27 mouse cellular contexts compared by ENCODE assay signal in the genomic region with DNA sequence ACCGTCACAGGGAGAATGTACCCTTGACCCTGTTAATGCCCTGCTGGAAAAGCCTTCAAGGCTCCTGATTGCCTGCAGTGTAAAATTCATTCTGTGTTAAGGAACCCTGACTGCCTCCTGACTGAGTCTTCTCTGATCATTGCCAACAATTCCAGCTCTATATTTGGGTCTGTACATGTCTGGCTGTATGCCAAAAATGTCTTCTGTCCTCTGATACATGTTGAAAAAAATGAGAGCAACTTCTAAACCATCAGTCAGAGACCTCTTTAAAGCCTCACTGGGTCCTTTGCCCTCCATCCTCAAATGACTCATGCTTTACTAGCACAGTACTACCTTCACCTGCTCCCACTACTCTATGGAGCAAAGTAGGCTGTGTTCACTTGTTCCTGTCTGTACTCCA.
DNase-seq lines count a peak whose midpoint lies in the region; ATAC-seq and TF ChIP-seq lines count a peak whose summit lies in the region.
"Had no signal": no experiment of that assay in that cellular context is flagged by ENCODE, and none has a peak within 500 bp of the region (broad histone marks: within the 10 kb centered on the region; RNA-seq: fewer than 3 reads in every experiment).

No protein-coding gene starts in this region.

- H3K4me1 ChIP-seq in heart, embryonic 13.5 days: peaks cover 10% of the 10 kb centered on the region
- no peaks in the 10 kb centered on the region for H3K4me1 ChIP-seq in hindbrain, postnatal 0 days (ENCODE audit: insufficient read depth, low read length)
- no peaks in the 10 kb centered on the region for H3K4me1 ChIP-seq in hindbrain, embryonic 10.5 days (replicated peaks)
- H3K4me1 ChIP-seq in midbrain, embryonic 16.5 days (ENCODE audit: control insufficient read depth, insufficient read depth, low read length): no peaks in the 10 kb centered on the region
- no peaks in the 10 kb centered on the region for H3K4me1 ChIP-seq in midbrain, embryonic 11.5 days (ENCODE audit: control insufficient read depth, insufficient read depth, low read length)
- H3K4me1 ChIP-seq: limb, embryonic 12.5 days; megakaryocyte, embryonic 14.5 days; neural tube, embryonic 15.5 days had no signal

- H3K27me3 ChIP-seq in heart, embryonic 13.5 days (replicated peaks): no peaks in the 10 kb centered on the region
- H3K27me3 ChIP-seq in hindbrain, postnatal 0 days (ENCODE audit: insufficient read depth, low read length): no peaks in the 10 kb centered on the region
- no peaks in the 10 kb centered on the region for H3K27me3 ChIP-seq in hindbrain, embryonic 10.5 days (ENCODE audit: insufficient read depth, poor library complexity, severe bottlenecking)
- no peaks in the 10 kb centered on the region for H3K27me3 ChIP-seq in midbrain, embryonic 16.5 days (ENCODE audit: control insufficient read depth, insufficient read depth, low read depth, low read length)
- no peaks in the 10 kb centered on the region for H3K27me3 ChIP-seq in midbrain, embryonic 11.5 days (ENCODE audit: control insufficient read depth, insufficient read depth, low read length)
- H3K27me3 ChIP-seq: heart, embryonic 12.5 days; limb, embryonic 12.5 days; megakaryocyte, embryonic 14.5 days; neural tube, embryonic 15.5 days had no signal

- no peak for DNase-seq in heart, postnatal 10 days
- DNase-seq in hindbrain, postnatal 0 days (ENCODE audit: low spot score): peak; percentile 50
- DNase-seq in hindbrain, embryonic 10.5 days (ENCODE audit: low spot score): no peak
- DNase-seq in midbrain, embryonic 11.5 days (ENCODE audit: low spot score, missing footprints): no peak
- DNase-seq in kidney, adult 9 months: no peak
- DNase-seq: adrenal gland, adult 8-10 months; B cell, adult 2 months; cerebellum, adult 18-20 months; cerebellum, postnatal 14 days; gastrocnemius, postnatal 25 days; heart, adult 11 months; kidney, adult 8-10 months; kidney, postnatal 10 days; lung, postnatal 4 days; retina, postnatal 1 day; right cerebral cortex, postnatal 14 days; thymus, postnatal 4 days had no signal

- ATAC-seq in heart, embryonic 13.5 days (ENCODE audit: extremely low read depth, insufficient number of reproducible peaks, low FRiP score, low TSS enrichment): no peak
- ATAC-seq in hindbrain, postnatal 0 days: 0 out of 2 replicates have a peak, but pooled peaks have one; percentile 35
- ATAC-seq in midbrain, embryonic 16.5 days: peak; percentile 51
- no peak for ATAC-seq in midbrain, embryonic 11.5 days (ENCODE audit: low FRiP score)
- ATAC-seq: activated CD4-positive, CD25-positive, alpha-beta regulatory T cell, adult 4 months; intestine, embryonic 16.5 days had no signal

- no peak overlapping the region for H3K4me2 ChIP-seq in heart, embryonic 13.5 days
- no peak overlapping the region for H3K4me2 ChIP-seq in hindbrain, postnatal 0 days (ENCODE audit: low read depth, low read length)
- no peak overlapping the region for H3K4me2 ChIP-seq in midbrain, embryonic 16.5 days (ENCODE audit: low read length)
- no peak overlapping the region for H3K4me2 ChIP-seq in midbrain, embryonic 11.5 days
- H3K4me2 ChIP-seq: heart, embryonic 12.5 days; limb, embryonic 12.5 days; liver, embryonic 11.5 days; neural tube, embryonic 15.5 days had no signal

- peak overlapping the region; percentile 28; the same call in 1 of the 2 replicates for H3K27ac ChIP-seq in heart, embryonic 13.5 days (replicated peaks)
- no peak overlapping the region for H3K27ac ChIP-seq in hindbrain, postnatal 0 days
- no peak overlapping the region for H3K27ac ChIP-seq in hindbrain, embryonic 10.5 days
- no peak overlapping the region for H3K27ac ChIP-seq in midbrain, embryonic 16.5 days (ENCODE audit: low read length)
- H3K27ac ChIP-seq in midbrain, embryonic 11.5 days (ENCODE audit: low read depth, low read length): no peak overlapping the region
- H3K27ac ChIP-seq: limb, embryonic 12.5 days; neural tube, embryonic 15.5 days had no signal

- H3K4me3 ChIP-seq in heart, embryonic 13.5 days: no peak overlapping the region
- no peak overlapping the region for H3K4me3 ChIP-seq in hindbrain, postnatal 0 days (ENCODE audit: low read length)
- H3K4me3 ChIP-seq in hindbrain, embryonic 10.5 days: no peak overlapping the region
- no peak overlapping the region for H3K4me3 ChIP-seq in midbrain, embryonic 16.5 days (ENCODE audit: low read depth, low read length)
- H3K4me3 ChIP-seq in midbrain, embryonic 11.5 days (ENCODE audit: low read depth, low read length): no peak overlapping the region
- H3K4me3 ChIP-seq: erythroblast, embryonic 14.5 days; heart, embryonic 12.5 days; limb, embryonic 12.5 days; megakaryocyte, embryonic 14.5 days; neural tube, embryonic 15.5 days had no signal

- no peaks in the 10 kb centered on the region for H3K9me3 ChIP-seq in heart, embryonic 13.5 days
- no peaks in the 10 kb centered on the region for H3K9me3 ChIP-seq in hindbrain, postnatal 0 days (ENCODE audit: low read length)
- H3K9me3 ChIP-seq in hindbrain, embryonic 10.5 days: no peaks in the 10 kb centered on the region
- H3K9me3 ChIP-seq in midbrain, embryonic 16.5 days (replicated peaks; ENCODE audit: control insufficient read depth, low read length, poor library complexity, severe bottlenecking): no peaks in the 10 kb centered on the region
- H3K9me3 ChIP-seq in midbrain, embryonic 11.5 days (ENCODE audit: control insufficient read depth, low read length): no peaks in the 10 kb centered on the region
- H3K9me3 ChIP-seq: heart, embryonic 12.5 days; limb, embryonic 12.5 days; megakaryocyte, embryonic 14.5 days; neural tube, embryonic 15.5 days had no signal

- intact Hi-C loops in heart, postnatal 10 days (cut with DNase I): no loop called here

- WGBS in heart, embryonic 13.5 days: 42% methylated on average over 1 of the region's 1 CpGs
- 30% methylated on average over 1 of the region's 1 CpGs for WGBS in hindbrain, postnatal 0 days
- WGBS in hindbrain, embryonic 10.5 days: 89% methylated on average over 1 of the region's 1 CpGs
- 37% methylated on average over 1 of the region's 1 CpGs for WGBS in midbrain, embryonic 16.5 days
- 80% methylated on average over 1 of the region's 1 CpGs for WGBS in midbrain, embryonic 11.5 days

- no peak for TF ChIP-seq CTCF in hindbrain, postnatal 0 days (IDR thresholded peaks at IDR 0.05; ENCODE audit: low read depth)

- no peak overlapping the region for H3K9ac ChIP-seq in heart, embryonic 13.5 days
- no peak overlapping the region for H3K9ac ChIP-seq in hindbrain, postnatal 0 days (replicated peaks; ENCODE audit: low read length)
- H3K9ac ChIP-seq in midbrain, embryonic 16.5 days (ENCODE audit: low read depth, low read length): no peak overlapping the region
- H3K9ac ChIP-seq in midbrain, embryonic 11.5 days (ENCODE audit: low read length): no peak overlapping the region
- H3K9ac ChIP-seq: heart, embryonic 12.5 days; limb, embryonic 12.5 days; neural tube, embryonic 15.5 days had no signal

- no peaks in the 10 kb centered on the region for H3K36me3 ChIP-seq in heart, embryonic 13.5 days
- no peaks in the 10 kb centered on the region for H3K36me3 ChIP-seq in hindbrain, postnatal 0 days (ENCODE audit: insufficient read depth, low read length)
- no peaks in the 10 kb centered on the region for H3K36me3 ChIP-seq in hindbrain, embryonic 10.5 days
- H3K36me3 ChIP-seq in midbrain, embryonic 16.5 days (ENCODE audit: control insufficient read depth, insufficient read depth, low read length): no peaks in the 10 kb centered on the region
- no peaks in the 10 kb centered on the region for H3K36me3 ChIP-seq in midbrain, embryonic 11.5 days (ENCODE audit: control insufficient read depth, insufficient read depth, low read length)
- H3K36me3 ChIP-seq: heart, embryonic 12.5 days; limb, embryonic 12.5 days; neural tube, embryonic 15.5 days had no signal

Comparison
In these comparisons a context has a peak if more than half of its experiments do, and no peak if none do; other contexts are left out.
1. ATAC-seq: peak in hindbrain, postnatal 0 days (single experiment) and midbrain, embryonic 16.5 days (single experiment); none in heart, embryonic 13.5 days (single experiment) and midbrain, embryonic 11.5 days (single experiment).